Mouse (Mus musculus) MEL (cell line): ENCODE data around the gene Mical3. TPM values are rescaled to one million over a fixed set of nuclear protein-coding genes. Genes with fewer than 3 reads are reported as not detected.

ENCODE experiments used
- DNase-seq: peaks from one replicate; pipeline ENCODE4 v3.0.0; 2011; ENCODE audit warnings: low read depth, low spot score
- H3K27ac ChIP-seq: 2 replicates; pipeline ENCODE4 v1.5.1; 2012; ENCODE audit warnings: low read depth, mild to moderate bottlenecking, control low read depth, low read length, moderate library complexity; ENCODE audit not compliant: control insufficient read depth
- H3K27me3 ChIP-seq, 2 experiments: fragments of 150-350 bp in 1 of 2; sonication (generic) in 1 of 2; 2 replicates each; pipeline ENCODE4 v1.6.1; 2012; ENCODE audit warnings: low read length in 2 of 2, mild to moderate bottlenecking in 2 of 2, improper control_type of control experiment in 1 of 2, moderate library complexity in 1 of 2; ENCODE audit not compliant: insufficient read depth in 2 of 2, control insufficient read depth in 1 of 2
- H3K36me3 ChIP-seq, 2 experiments: 2 replicates each; pipeline ENCODE4 v1.6.1; 2012 to 2014; ENCODE audit warnings: low read length in 2 of 2, improper control_type of control experiment in 1 of 2, inconsistent platforms in 1 of 2, mild to moderate bottlenecking in 1 of 2; ENCODE audit not compliant: insufficient read depth in 2 of 2, control insufficient read depth in 1 of 2
- H3K4me1 ChIP-seq, 2 experiments: fragments of 150-350 bp in 1 of 2; sonication (generic) in 1 of 2; 2 replicates each; pipeline ENCODE4 v1.6.1; 2012; ENCODE audit warnings: low read length in 2 of 2, improper control_type of control experiment in 1 of 2, mild to moderate bottlenecking in 1 of 2; ENCODE audit not compliant: insufficient read depth in 2 of 2, control insufficient read depth in 1 of 2
- H3K4me3 ChIP-seq, 2 experiments: fragments of 150-350 bp in 1 of 2; sonication (generic) in 1 of 2; 2 replicates each; pipeline ENCODE4 v1.5.1; 2012; ENCODE audit warnings: low read depth in 2 of 2, low read length in 2 of 2, mild to moderate bottlenecking in 2 of 2, moderate library complexity in 2 of 2, control low read depth in 1 of 2, improper control_type of control experiment in 1 of 2; ENCODE audit not compliant: control insufficient read depth in 1 of 2, insufficient read depth in 1 of 2
- H3K79me2 ChIP-seq: 2 replicates; pipeline ENCODE4 v1.6.1; 2012; ENCODE audit warnings: mild to moderate bottlenecking, low read length, moderate library complexity; ENCODE audit not compliant: control insufficient read depth, poor library complexity, insufficient read depth
- H3K9ac ChIP-seq: 2 replicates; pipeline ENCODE4 v1.6.1; 2012; ENCODE audit warnings: low read depth, mild to moderate bottlenecking, control low read depth, low read length, moderate library complexity; ENCODE audit not compliant: control insufficient read depth, poor library complexity, severe bottlenecking
- H3K9me3 ChIP-seq: fragments of 150-350 bp; sonication (generic); replicated peaks from 2 replicates; pipeline ENCODE4 v1.6.1; 2012; ENCODE audit warnings: mild to moderate bottlenecking, low read length, improper control_type of control experiment, moderate library complexity; ENCODE audit not compliant: insufficient read depth
- EP300 ChIP-seq, 2 experiments: IDR thresholded peaks; 2 replicates each; pipeline ENCODE4 v1.6.1; 2011; ENCODE audit warnings: improper control_type of control experiment in 2 of 2, low read length in 2 of 2, low read depth in 1 of 2, mild to moderate bottlenecking in 1 of 2
- GABPA ChIP-seq: IDR thresholded peaks from 2 replicates; pipeline ENCODE4 v1.6.1; 2012; ENCODE audit warnings: low read depth, mild to moderate bottlenecking, inconsistent platforms, low read length, improper control_type of control experiment, moderate library complexity
- HCFC1 ChIP-seq: IDR thresholded peaks from 2 replicates; pipeline ENCODE4 v1.6.1; 2012; ENCODE audit warnings: low read depth, mild to moderate bottlenecking, inconsistent platforms, low read length, improper control_type of control experiment, moderate library complexity
- KAT2A ChIP-seq: conservative IDR thresholded peaks from 2 replicates; pipeline ENCODE4 v1.6.1; 2012; ENCODE audit warnings: low read depth, low read length, improper control_type of control experiment, inconsistent platforms
- MAX ChIP-seq: IDR thresholded peaks from 2 replicates; pipeline ENCODE4 v1.6.1; 2011; ENCODE audit warnings: low read length, improper control_type of control experiment
- MEF2A ChIP-seq: IDR thresholded peaks from 2 replicates; pipeline ENCODE4 v1.6.1; 2014; ENCODE audit warnings: low read depth, mild to moderate bottlenecking, inconsistent platforms, low read length, improper control_type of control experiment; ENCODE audit not compliant: poor library complexity, insufficient replicate concordance, severe bottlenecking; ENCODE audit errors: extremely low read depth
- MXI1 ChIP-seq: IDR thresholded peaks from 2 replicates; pipeline ENCODE4 v1.6.1; 2011; ENCODE audit warnings: mild to moderate bottlenecking, low read depth, low read length, improper control_type of control experiment
- MYB ChIP-seq: IDR thresholded peaks from 2 replicates; pipeline ENCODE4 v1.6.1; 2011; ENCODE audit warnings: mild to moderate bottlenecking, low read depth, low read length, improper control_type of control experiment
- NELFE ChIP-seq: IDR thresholded peaks from 2 replicates; pipeline ENCODE4 v1.6.1; 2011; ENCODE audit warnings: low read depth, low read length, improper control_type of control experiment
- NRF1 ChIP-seq: IDR thresholded peaks from 2 replicates; pipeline ENCODE4 v1.6.1; 2014; ENCODE audit warnings: low read depth, mild to moderate bottlenecking, inconsistent platforms, low read length, improper control_type of control experiment, moderate library complexity; ENCODE audit not compliant: poor library complexity, insufficient read depth, severe bottlenecking
- POLR2AphosphoS2 ChIP-seq: IDR thresholded peaks from 2 replicates; pipeline ENCODE4 v1.6.1; 2011; ENCODE audit warnings: low read length, improper control_type of control experiment
- POLR2AphosphoS5 ChIP-seq: IDR thresholded peaks from 2 replicates; pipeline ENCODE4 v1.6.1; 2012; ENCODE audit warnings: low read depth, borderline replicate concordance, mild to moderate bottlenecking, inconsistent platforms, low read length, moderate library complexity, mixed read lengths
- RAD21 ChIP-seq: IDR thresholded peaks from 2 replicates; pipeline ENCODE4 v1.6.1; 2011; ENCODE audit warnings: mild to moderate bottlenecking, low read depth, low read length, improper control_type of control experiment
- RCOR1 ChIP-seq: IDR thresholded peaks from 2 replicates; pipeline ENCODE4 v1.6.1; 2012; ENCODE audit warnings: low read depth, mild to moderate bottlenecking, inconsistent platforms, low read length, improper control_type of control experiment
- SIN3A ChIP-seq: IDR thresholded peaks from 2 replicates; pipeline ENCODE4 v1.6.1; 2012; ENCODE audit warnings: low read length, improper control_type of control experiment, inconsistent platforms
- SMC3 ChIP-seq: IDR thresholded peaks from 2 replicates; pipeline ENCODE4 v1.6.1; 2011; ENCODE audit warnings: low read depth, low read length, improper control_type of control experiment
- TAL1 ChIP-seq: IDR thresholded peaks from 2 replicates; pipeline ENCODE4 v1.6.1; 2012; ENCODE audit warnings: mild to moderate bottlenecking, inconsistent platforms, low read length, moderate library complexity, mixed read lengths
- TBP ChIP-seq: IDR thresholded peaks from 2 replicates; pipeline ENCODE4 v1.8.0; 2011; ENCODE audit warnings: low read depth, low read length, improper control_type of control experiment
- TCF12 ChIP-seq: IDR thresholded peaks from 2 replicates; pipeline ENCODE4 v1.6.1; 2014; ENCODE audit warnings: low read depth, mild to moderate bottlenecking, inconsistent platforms, low read length, improper control_type of control experiment, moderate library complexity
- UBTF ChIP-seq: IDR thresholded peaks from 2 replicates; pipeline ENCODE4 v1.6.1; 2012; ENCODE audit warnings: low read depth, mild to moderate bottlenecking, inconsistent platforms, low read length, improper control_type of control experiment, moderate library complexity, borderline replicate concordance; ENCODE audit not compliant: insufficient read depth
- USF1 ChIP-seq: IDR thresholded peaks from 2 replicates; pipeline ENCODE4 v1.6.1; 2014; ENCODE audit warnings: low read depth, mild to moderate bottlenecking, inconsistent platforms, low read length, improper control_type of control experiment, moderate library complexity
- USF2 ChIP-seq, 2 experiments: IDR thresholded peaks; 2 replicates each; pipeline ENCODE4 v1.6.1; 2011 to 2012; ENCODE audit warnings: improper control_type of control experiment in 2 of 2, low read length in 2 of 2, borderline replicate concordance in 1 of 2, inconsistent platforms in 1 of 2, low read depth in 1 of 2, mild to moderate bottlenecking in 1 of 2; ENCODE audit not compliant: insufficient read depth in 1 of 2
- ZC3H11A ChIP-seq: IDR thresholded peaks from 2 replicates; pipeline ENCODE4 v1.6.1; 2012; ENCODE audit warnings: low read depth, mild to moderate bottlenecking, inconsistent platforms, low read length, improper control_type of control experiment
- ZKSCAN1 ChIP-seq: IDR thresholded peaks from 2 replicates; pipeline ENCODE4 v1.6.1; 2012; ENCODE audit warnings: low read depth, mild to moderate bottlenecking, inconsistent platforms, low read length, improper control_type of control experiment, moderate library complexity
- ZMIZ1 ChIP-seq: IDR thresholded peaks from 2 replicates; pipeline ENCODE4 v1.6.1; 2012; ENCODE audit warnings: low read depth, mild to moderate bottlenecking, inconsistent platforms, low read length, improper control_type of control experiment, moderate library complexity
- polyA plus RNA-seq, 2 experiments: library from polyadenylated mRNA; stranded (reverse) in 1 of 2; unstranded in 1 of 2; fragments of >175 nt in 1 of 2; fragments of >200 nt in 1 of 2; gene quantifications; 2 replicates each; pipeline versions ENCODE4 v1.2.1 to v1.2.4; 2012; ENCODE audit warnings: low replicate concordance in 2 of 2, low read depth in 1 of 2; ENCODE audit not compliant: insufficient read length in 2 of 2, insufficient read depth in 1 of 2, missing spikeins in 1 of 2
- total RNA-seq: library from RNA; depleted of rRNA; stranded (reverse); fragments of 300-350 nt; gene quantifications from 2 replicates; pipeline ENCODE4 v1.2.3, GENCODE M21; 2012

Mical3 gene
- total and polyA plus RNA-seq, 3 experiments, result 19.8 to 125 (median 31.4) TPM

- no peaks in the 10 kb centered on the region for H3K79me2 ChIP-seq
- H3K36me3 ChIP-seq, result peaks cover 0 to 4% of the 10 kb centered on the region in 2 experiments; a peak in 2 of 4 replicates
- no peaks in the 10 kb centered on the region for H3K9me3 ChIP-seq
- no peaks in the 10 kb centered on the region for H3K27me3 ChIP-seq
- DNase-seq, result no peak
- peaks cover 12 to 14% of the 10 kb centered on the region in 2 experiments; a peak in 3 of 4 replicates for H3K4me1 ChIP-seq
- H3K4me3 ChIP-seq, result no peak overlapping the region
- no peak overlapping the region for H3K27ac ChIP-seq
- no peak for TF ChIP-seq NRF1
- no peak for TF ChIP-seq MYB
- no peak for TF ChIP-seq ZMIZ1
- no peak for TF ChIP-seq SMC3
- TF ChIP-seq SIN3A, result no peak
- TF ChIP-seq POLR2AphosphoS5, result no peak
- no peak for TF ChIP-seq TAL1
- no peak for TF ChIP-seq NELFE
- TF ChIP-seq MXI1, result no peak
- TF ChIP-seq ZKSCAN1, result no peak
- TF ChIP-seq POLR2AphosphoS2, result no peak
- no peak for TF ChIP-seq MAX
- TF ChIP-seq, all 39 proteins: peak for 0
- H3K9ac ChIP-seq, result no peak overlapping the region
Measured at GRCm38 (mm10) chr6:120933670-120934069, 197.1 kb downstream of the Mical3 start.

DNA sequence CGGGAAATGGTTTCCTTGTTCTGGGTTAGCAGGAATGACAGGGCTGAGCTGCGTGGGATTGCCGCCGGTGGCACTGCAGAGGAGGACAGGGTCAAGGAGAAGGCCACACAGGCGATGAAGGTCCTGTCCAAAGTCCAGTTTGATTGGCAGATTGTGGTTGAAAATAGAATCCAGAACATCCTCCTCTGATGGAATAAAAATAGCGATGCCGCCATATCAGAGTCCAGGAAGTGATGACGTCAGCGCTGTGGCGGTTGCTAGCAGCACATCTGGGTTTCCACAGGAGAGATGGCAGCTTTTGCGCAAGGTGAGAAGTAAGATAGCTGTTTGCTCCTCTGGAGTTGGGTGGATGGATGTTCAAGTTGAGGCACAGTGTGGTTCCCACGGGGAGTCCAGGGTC is 198.2 kb downstream of the Mical3 start:
- Histone ChIP-seq H3K27ac (no peak overlapping the region), H3K79me2 (no peaks in the 10 kb centered on the region), H3K9me3 (no peaks in the 10 kb centered on the region), H3K4me1 (peaks cover 16 to 20% of the 10 kb centered on the region in 2 experiments), H3K36me3 (peaks cover 0 to 8% of the 10 kb centered on the region in 2 experiments; a peak in 2 of 4 replicates), H3K4me3 (no peak overlapping the region), H3K9ac (no peak overlapping the region), H3K27me3 (no peaks in the 10 kb centered on the region)
- TF ChIP-seq POLR2AphosphoS2, result no peak
- TF ChIP-seq TCF12, result no peak
- no peak for TF ChIP-seq GABPA
- no peak for TF ChIP-seq RCOR1
- TF ChIP-seq KAT2A, result no peak
- TF ChIP-seq RAD21, result no peak
- no peak for TF ChIP-seq TAL1
- no peak for TF ChIP-seq HCFC1
- TF ChIP-seq UBTF, result no peak
- TF ChIP-seq USF2 (IDR thresholded peaks at IDR 0.05; ENCODE audit: borderline replicate concordance in 1 of 2, insufficient read depth in 1 of 2, low read depth in 1 of 2, low read length in 2 of 2), result no peak
- TF ChIP-seq EP300 (IDR thresholded peaks at IDR 0.05; ENCODE audit: low read depth in 1 of 2, low read length in 2 of 2), result no peak
- no peak for TF ChIP-seq MEF2A
- no peak for TF ChIP-seq SMC3
- TF ChIP-seq USF1, result no peak
- no peak for TF ChIP-seq ZKSCAN1
- no peak for TF ChIP-seq TBP
- no peak for TF ChIP-seq ZC3H11A
- DNase-seq, result no peak
